Mouse (Mus musculus): ENCODE data around the gene Slc3a1.

Slc3a1 gene

DNA sequence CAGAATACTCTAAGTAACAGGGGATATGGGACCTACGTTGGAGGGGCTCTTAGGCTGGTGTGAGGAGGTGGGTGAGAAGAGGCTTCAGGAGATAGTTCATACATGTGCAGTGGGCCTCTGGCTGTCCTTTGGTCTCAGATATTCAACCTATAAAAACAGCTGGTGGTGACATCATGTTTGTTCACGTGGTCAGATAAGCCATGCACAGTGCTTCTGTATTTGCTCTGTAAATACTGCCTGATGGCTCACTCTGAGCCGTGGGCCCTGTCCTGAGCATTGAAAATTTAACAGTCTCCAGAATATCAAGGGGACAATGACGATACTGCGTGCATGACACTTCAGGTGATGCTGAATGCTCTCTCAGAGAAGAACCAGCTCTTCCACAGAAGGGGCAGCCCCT lies 9.7 kb downstream of the Slc3a1 start:
- no peak for DNase-seq (ENCODE audit: low spot score)

DNA sequence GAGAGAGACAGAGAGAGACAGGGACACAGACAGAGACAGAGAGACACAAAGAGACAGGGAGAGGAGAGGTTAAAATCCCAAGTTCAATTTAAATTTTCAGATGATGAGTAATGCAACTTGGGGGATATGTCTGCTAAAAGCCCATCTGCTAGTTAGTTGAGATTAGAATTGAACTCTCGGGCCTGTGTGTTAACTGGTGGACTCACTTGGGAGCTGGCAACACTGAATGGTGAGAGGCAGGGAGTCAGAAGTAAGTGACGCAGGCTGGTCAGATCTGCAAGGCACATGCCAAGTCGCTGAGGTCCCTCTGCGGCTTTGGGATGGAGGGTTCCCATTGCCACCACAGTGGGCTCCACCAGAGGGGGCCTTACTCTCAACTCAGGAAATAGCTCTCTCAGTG lies 10.1 kb downstream of the Slc3a1 start:
- no peak for DNase-seq (ENCODE audit: low spot score)

DNA sequence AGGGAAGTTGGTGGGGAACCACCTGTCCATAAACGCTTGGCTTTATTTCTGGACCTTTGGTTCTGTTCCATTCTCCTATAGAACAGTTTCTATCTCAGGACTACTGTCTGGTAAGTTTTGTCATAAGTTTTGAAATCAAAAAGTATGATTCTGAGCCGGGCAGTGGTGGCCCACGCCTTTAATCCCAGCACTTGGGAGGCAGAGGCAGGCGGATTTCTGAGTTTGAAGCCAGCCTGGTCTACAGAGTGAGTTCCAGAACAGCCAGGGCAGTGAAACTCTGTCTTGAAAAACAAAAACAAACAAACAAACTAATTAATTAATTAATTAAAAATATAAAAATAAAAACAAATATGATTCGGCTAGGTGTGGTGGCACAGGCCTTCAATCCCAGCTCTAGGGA lies 10.6 kb downstream of the Slc3a1 start:
- DNase-seq (ENCODE audit: low spot score) = no peak

DNA sequence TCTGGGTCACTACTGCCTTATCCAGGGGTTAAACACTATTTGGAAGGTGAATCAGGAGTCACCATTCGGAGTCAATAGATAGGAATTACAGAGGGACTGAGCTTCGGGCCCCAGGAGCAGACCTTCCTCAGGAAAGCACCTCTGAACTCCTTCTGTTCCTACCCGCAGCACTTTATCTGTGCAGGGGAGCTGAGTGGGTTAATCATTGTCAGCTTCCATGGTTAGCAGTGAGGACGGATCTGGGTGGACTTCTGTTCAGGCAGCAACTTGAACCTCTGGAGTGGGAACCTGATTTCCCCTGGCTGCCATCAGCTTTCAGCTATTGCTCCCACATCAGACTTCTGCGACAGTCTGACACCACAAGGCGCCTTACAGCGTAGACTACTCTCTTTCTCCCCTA lies 12.7 kb downstream of the Slc3a1 start:
- DNase-seq (ENCODE audit: low spot score) = no peak

DNA sequence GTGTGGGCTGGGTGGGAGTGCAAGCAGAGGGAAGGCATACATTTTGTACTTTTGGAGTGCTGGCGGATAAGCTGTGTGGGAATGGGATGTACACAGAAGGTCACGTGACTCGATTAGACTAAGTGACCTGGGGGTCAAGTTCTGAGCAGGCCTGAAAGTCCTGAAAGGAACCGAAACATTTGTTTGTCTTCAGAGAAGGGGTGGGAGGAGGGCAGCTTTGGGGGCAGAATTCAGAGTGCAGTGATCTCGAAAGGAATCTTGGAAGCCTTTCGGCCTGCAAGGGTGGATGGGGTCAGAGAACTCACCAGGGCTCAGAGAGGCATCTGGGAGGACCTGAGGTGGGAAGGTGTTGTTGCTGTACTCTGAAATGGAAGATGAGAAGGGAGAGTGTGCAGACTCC lies 14.2 kb downstream of the Slc3a1 start:
- no peak for DNase-seq (ENCODE audit: low spot score)

DNA sequence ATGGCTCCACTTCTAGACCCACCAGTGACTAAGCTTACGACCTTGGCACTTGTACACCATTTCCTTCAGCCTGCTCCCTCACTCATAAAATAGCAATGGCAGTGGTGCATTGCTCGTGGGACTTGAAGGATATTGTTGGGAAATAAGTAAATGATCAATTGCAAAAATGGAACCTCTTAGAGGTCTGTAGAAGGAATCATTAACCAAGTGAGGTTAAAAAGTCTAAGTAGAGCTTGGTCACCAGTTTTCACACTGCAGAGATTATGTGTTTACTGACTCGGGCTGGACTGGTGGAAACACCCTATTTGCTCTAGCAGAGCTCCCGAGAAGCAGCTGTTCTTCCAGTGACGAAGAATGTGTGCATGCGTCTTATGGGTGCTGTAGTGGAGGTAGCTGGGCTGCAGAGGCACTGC lies 15.2 kb downstream of the Slc3a1 start:
- DNase-seq (ENCODE audit: low spot score) = no peak

DNA sequence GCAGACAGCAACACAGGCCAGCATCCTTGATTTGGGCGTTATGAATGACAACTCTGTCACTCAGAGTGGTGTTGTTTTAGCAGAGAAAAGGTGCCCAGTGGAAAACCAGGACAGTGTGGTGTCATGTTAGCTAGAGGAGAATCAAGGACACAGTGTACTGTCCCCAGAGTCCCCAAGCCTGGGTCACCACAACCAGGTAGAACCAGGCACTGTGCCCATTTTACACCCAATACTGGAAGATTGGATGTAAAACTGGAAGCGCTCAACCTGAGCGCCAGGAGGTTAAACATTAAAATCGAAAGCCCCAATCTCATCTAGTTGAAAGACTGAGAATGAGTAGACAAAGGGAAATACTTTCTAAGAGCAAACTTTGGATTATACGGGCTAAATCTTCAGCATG lies 16.3 kb downstream of the Slc3a1 start:
- DNase-seq (ENCODE audit: low spot score) = no peak

DNA sequence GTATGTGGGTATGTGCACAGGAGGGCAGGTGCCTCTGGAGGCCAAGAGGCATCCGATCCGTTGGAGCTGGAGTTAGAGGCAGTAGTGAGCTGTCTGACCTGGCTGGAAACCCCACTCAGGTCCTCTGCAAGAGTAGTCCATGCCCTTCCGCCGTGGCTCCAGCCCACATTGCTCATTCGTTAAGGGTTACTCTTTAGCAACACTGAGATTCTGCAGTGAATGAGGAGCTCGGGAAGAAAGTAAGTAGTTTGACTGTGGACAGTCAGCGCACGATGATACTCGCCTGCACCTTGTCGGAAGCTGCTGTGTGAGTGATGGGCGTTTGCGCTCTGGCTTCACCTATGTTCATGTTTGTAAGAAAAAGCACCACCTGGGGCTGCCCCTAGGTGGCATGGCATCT lies 17.0 kb downstream of the Slc3a1 start:
- no peak for DNase-seq (ENCODE audit: low spot score)

DNA sequence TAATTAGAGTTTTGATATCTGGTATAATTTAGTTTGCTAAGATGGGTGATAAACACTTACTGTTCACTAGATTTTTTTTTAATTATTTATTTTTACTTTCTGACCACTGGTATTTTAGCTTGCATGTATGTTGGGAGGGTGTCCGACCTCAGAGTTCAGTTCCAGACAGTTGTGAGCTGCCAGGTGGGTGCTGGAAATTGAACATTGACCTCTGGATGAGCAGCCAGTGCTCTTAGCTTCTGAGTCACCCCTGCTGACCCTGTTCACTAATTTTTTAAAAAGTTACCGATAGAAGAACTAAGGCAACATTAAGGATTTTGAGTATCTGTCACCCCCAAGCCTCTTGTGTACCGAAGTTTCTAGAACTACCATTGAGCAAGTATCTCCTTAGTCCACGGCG lies 20.2 kb downstream of the Slc3a1 start:
- DNase-seq (ENCODE audit: low spot score) = no peak

DNA sequence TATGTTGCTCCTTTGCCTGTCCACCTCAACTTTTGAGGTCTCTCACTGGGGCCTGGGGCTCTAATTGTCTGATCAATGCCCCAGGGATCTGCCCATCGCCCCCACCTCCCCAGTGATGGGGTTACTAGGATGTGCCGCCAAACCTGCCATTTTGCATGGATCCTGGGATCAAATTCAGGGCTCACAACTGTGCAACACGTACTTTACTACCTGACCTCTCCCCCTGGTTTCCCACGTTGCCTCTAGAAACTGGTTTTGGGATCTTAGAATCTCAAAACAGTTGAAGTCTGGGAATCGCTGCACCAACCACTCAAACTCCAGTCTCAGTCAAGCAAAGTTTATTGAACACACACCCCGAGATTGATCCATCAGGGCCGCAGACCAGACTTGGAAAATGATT lies 30.1 kb downstream of the Slc3a1 start:
- DNase-seq (ENCODE audit: low spot score) = no peak

DNA sequence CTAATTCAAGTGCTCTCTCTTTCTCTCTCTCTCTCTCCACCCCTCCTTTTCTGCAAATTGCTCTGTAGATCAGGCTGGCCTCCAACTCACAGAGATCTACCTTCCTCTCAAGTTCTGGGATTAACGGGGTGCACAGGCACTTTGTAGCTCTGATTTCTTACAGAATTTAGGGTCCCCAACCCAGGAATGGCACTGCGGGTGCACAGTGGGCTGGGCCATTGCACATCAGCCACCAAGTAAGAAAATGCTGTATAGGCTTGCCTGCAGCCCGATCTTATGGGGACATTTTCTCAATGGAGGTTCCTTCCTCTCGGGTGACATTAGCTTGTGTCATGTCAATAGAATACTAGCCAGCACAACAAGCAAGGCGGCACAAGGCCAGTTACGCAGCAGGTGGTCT lies 31.0 kb downstream of the Slc3a1 start:
- DNase-seq (ENCODE audit: low spot score) = no peak

DNA sequence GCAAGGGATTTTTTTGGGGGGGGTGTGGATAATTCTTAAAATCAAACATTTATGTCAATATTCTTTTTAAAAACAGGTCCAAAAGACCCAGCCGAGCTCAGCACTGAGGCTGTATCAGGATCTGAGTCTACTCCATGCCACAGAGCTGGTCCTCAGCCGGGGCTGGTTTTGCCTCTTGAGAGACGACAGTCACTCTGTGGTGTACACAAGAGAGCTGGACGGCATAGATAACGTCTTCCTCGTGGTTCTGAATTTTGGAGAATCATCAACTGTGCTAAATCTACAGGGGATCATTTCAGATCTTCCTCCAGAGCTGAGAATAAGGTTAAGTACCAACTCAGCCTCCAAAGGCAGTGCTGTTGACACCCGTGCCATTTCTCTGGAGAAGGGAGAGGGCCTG lies 35.4 kb downstream of the Slc3a1 start:
- DNase-seq (ENCODE audit: low spot score) = no peak

DNA sequence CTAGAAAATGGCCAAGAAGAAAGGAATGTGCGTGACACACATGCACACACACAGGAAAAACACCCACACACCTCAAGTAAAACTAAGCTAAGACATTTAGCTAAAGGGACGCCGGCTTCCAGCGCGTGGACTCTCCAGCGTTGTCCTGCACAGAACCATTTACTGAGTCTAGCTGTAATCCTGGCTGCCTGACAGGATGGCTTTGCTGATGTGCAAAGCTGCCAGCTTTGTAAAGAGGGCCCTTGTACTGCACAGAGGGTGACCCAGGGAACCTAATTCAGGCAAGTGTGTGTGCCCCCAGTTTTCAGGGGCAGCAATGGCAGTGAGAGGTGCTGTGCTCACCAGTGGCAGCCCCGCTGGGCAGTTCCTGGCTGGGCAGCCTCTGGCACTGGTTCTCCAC lies 39.2 kb downstream of the Slc3a1 start:
- DNase-seq (ENCODE audit: low spot score) = no peak

DNA sequence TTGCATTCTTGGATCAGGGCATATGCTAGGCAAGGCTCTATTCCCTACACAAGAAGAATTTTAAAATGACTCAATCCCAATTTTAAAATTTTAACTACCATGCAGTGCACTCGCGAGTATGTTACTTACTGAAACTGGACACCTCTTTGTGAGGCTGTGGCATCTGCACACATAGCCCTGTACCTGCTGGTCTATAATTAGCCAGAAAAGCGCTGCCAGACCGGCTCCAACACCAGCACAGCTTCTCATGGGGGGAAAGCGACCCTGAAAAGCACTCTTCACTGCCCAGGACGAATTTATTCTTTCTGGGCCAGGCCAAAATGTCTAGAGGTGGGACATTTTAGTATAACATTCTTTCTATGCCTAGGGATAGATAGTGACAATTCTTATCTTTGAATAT lies 42.5 kb downstream of the Slc3a1 start:
- no peak for DNase-seq (ENCODE audit: low spot score)

DNA sequence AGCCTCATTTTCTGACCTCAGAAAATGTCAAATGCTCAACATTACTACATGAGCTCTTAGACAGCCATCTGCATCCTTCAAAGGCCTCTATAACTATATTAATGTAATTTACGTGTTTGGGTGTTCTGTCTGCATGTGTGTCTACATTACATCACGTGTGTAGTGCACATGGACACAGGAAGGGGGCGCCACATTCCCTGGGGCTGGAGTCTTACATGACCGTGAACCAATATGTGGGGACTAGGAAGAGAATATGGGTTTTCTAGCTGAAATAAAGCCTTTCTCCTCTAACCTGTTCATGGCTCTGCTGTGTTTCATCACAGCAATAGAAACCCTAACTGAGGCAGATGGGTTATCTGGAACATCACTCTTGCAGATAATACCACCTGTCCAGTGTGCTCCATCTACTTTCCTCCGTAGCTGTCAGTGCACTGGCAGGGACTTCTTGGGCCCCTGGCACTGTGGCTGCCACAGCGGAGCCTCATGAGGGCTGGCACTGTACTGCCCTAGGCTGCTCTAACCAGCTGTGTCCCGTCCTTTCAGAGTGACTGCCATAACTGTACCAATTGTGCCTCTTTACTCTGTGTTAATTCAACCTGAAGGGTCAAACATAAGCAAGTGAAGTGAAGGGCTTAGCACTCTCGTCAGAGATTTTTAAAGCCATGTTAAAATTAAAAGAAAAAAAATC lies 43.1 kb downstream of the Slc3a1 start:
- no peak for DNase-seq (ENCODE audit: low spot score)

DNA sequence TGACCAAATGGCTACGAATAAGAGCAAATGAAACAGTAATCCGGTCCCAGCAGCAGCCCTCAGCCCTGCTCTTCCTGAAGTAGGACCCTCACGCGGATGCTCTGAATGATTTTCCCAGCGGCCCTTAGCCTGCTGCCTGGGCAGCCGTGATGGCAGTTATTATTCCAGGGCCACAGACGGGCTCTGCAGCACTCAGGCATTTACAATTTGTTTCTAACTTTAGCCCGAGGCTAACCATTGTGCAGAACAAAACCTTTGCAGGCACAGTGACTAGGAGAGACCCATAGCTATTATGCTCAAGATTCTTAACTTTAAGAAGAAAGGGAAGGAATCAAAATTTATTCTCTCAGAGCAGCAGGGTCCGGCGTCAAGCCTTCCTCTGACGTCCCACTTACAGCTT lies 44.2 kb downstream of the Slc3a1 start:
- no peak for DNase-seq (ENCODE audit: low spot score)

DNA sequence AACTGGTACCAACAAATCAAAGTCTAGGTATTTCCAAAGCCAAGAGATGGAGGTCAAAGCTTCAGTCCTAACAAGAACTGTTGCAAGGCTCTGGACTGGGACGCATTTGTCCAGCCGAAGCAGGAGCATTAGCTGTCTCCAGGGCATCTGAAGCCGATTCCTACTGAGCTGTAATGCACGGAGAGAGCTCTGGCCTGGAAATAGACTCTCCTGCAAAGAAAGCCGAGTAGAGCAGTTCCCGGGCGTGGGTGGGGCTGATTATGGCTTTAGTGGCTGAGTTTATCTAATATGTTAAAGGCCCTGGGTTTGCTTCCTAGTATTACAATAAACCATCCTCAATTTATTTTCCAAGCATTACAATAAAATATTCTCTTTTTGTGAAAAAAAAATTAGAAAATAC lies 45.0 kb downstream of the Slc3a1 start:
- DNase-seq (ENCODE audit: low spot score) = no peak

DNA sequence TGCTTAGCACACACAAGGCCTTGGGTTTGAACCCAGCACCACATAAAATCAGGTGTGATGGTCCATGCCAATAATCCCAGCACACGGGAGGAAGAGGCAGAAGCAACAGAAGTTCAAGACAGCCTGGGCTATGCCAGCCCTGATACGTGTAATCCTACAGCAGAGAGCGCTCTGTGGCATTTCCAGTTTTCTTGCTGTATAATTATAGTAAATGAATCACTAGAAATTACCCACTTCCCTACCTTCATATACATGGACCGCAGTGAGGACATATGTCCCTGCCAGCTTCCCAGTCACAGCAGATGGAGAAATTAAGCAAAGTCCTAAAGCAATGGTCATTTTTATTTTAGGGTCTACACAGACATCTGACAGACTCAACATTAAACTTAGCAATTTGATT lies 45.9 kb downstream of the Slc3a1 start:
- no peak for DNase-seq (ENCODE audit: low spot score)

DNA sequence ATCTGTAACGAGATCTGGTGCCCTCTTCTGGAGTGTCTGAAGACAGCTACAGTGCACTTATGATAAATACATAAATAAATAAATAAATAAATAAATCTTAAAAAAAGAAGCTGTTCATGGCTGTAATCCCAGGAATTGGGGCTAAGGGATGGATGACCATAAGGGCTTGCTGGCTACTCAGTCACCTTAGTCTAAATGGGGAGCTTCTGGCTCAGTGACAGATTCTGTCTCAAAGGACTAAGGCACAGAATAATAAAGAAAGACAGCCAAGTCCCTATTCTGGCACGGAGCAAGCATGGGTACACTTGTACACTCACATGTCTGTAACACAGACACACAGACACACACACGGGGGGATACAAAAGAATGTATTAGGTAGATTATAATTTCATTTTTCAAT lies 51.1 kb downstream of the Slc3a1 start:
- no peak for DNase-seq (ENCODE audit: low spot score)

DNA sequence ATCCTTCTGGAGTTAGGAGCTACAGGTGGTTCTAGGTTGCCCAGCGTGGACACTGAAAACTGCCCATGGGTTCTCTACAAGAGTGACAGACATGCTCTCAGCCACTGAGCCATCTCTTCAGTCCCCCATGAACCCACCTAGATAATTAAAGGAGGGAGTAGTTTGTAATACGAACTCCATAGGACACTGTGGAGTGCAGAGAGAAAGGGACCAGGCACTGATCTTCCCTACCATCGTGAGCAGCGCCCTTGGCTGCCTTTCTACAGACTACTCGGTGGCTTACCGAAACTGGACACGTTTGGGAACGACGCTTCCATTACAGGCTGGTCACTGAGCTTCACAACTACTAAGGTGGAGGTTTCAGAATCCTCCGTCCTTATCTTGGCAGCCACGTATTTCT lies 52.6 kb downstream of the Slc3a1 start:
- no peak for DNase-seq (ENCODE audit: low spot score)

DNA sequence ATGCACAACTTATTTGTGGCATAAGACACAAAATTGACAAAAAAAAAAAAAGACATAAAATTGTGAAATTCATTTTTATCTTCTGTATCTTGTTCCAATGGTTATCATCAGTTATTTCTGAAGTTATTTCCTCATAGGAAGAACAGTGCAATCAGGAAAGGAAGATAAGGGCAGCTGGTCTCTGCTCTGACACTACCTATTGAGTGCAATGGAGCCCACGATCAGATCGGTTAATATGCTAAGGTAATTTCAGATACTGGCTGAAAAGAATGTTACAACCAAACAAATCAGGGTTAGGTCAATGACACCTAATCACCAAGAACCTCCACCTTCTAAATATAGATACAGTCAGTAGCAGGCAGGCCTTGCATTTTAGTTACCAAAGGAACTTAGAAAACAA lies 57.2 kb downstream of the Slc3a1 start:
- DNase-seq (ENCODE audit: low spot score) = no peak

DNA sequence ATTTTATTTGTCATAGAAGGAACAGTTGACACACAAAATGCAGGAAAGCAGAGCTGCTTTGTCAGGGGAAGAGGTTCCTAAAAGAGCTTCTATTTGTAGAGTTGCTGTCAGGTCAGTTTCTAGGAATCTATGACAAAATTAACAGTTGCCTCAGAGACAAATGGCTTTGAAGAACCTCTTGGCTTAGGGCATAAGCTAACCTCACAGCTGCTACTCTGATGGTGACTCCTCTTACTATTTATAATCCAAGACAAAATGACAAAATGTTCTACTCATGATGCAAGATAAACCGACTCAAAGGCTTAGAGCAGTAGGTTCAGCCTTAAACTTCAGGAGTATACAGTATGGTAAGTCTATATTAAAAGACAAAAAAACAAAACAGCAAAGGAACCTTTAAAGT lies 58.3 kb downstream of the Slc3a1 start:
- DNase-seq (ENCODE audit: low spot score) = no peak

DNA sequence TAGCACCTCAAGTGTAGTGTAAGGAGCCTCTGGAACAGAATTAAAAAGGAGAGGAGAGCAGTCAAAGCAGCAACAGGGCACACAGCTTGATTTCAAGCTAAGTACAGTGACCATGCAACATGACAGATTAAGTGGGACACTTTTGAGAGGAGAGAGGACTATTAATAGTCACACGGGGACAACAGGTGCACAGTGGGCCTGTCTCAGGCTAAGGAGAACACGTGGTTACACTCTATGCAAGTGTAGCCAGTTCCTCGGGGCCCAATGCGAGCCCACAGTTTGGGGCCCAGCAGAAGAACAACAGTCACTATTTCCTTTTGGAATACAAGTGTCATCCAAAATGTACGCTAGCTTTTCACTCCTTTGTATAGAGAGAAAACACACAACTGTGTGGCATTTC lies 59.4 kb downstream of the Slc3a1 start:
- DNase-seq (ENCODE audit: low spot score) = no peak

DNA sequence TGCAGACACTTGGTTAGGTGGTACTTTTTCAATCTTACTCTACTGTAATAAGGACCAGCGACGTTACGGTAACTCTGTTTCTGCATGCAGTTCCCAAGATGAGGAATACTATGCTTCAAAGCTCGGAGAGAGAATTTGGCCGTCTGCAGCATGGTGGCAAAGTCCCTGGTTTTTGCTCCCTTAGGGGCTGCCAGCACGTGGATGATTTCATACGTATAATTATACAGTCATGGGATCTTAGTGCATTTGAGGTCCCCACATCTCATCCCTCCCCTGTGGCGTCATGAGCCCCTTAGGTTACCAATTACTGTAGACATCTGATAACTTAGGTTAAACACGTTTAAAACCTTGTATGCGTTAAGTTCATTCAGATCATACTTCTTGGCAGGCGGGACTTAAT lies 60.2 kb downstream of the Slc3a1 start:
- no peak for DNase-seq (ENCODE audit: low spot score)

DNA sequence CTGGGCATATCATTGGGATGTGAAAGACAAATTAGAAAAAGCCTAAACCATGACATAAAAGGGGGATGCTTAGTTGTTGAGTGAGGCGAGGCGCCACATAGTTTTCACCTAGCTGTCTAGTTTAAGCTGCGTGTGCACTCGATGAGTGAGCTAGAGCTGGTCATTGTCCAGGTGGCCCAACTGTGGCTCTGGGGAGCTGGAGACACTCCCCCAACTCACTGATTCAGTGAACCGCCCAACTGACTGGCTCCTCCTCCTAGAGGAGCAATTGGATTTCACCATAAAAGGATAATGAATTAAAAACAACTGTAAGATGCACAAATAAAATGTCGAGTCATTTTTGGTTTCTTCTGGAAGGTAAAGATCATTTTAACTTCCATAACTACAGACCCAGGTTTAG lies 60.8 kb downstream of the Slc3a1 start:
- no peak for DNase-seq (ENCODE audit: low spot score)
